Mouse (Mus musculus) myocyte (in vitro differentiated cells): Measurements from ENCODE around the gene Bsnd.

Experiments used
- CEBPB ChIP-seq: IDR thresholded peaks from 2 replicates; pipeline ENCODE4 v1.6.1; 2011; ENCODE audit warnings: mild to moderate bottlenecking, moderate library complexity; ENCODE audit not compliant: poor library complexity, insufficient read depth, severe bottlenecking
- E2F4 ChIP-seq: IDR thresholded peaks from one replicate; pipeline ENCODE4 v1.6.1; 2011; ENCODE audit warnings: mild to moderate bottlenecking, control low read depth, moderate library complexity; ENCODE audit not compliant: insufficient read depth
- MAX ChIP-seq: IDR thresholded peaks from one replicate; pipeline ENCODE4 v1.6.1; 2011; ENCODE audit warnings: low read depth, mild to moderate bottlenecking, control low read depth
- MYOG ChIP-seq, 3 experiments: IDR thresholded peaks; one replicate each; pipeline ENCODE4 v1.6.1; 2011; ENCODE audit warnings: control low read depth in 2 of 3, low read depth in 2 of 3, mild to moderate bottlenecking in 2 of 3; ENCODE audit not compliant: insufficient read length in 2 of 3, control insufficient read depth in 1 of 3, insufficient read depth in 1 of 3
- POLR2A ChIP-seq: IDR thresholded peaks from one replicate; pipeline ENCODE4 v1.6.1; 2011; ENCODE audit warnings: low read depth, mild to moderate bottlenecking, control low read depth, moderate library complexity; ENCODE audit not compliant: insufficient read length
- POLR2AphosphoS2 ChIP-seq: IDR thresholded peaks from one replicate; pipeline ENCODE4 v1.6.1; 2011; ENCODE audit warnings: low read depth, control low read depth; ENCODE audit not compliant: insufficient read length
- USF1 ChIP-seq: IDR thresholded peaks from one replicate; pipeline ENCODE4 v1.6.1; 2011; ENCODE audit warnings: low read depth, mild to moderate bottlenecking, control low read depth, moderate library complexity

DNA sequence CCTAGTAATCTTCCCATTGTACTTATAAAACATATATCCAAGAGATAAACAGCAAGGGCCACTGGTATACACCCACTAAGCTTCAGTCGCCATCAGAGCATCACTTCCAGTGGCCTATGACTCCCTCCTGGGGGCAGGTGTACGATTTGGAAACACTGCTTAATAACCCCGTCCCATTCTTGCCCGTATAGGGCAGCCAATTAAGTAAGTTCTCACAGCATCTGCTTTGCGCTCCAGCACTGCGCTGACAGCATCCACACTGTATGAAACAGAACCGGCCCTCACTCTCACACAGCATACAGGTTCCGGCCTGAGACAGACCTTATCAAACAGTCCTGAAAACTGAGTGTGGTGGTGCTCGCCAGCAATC lies 38.0 kb upstream of the Bsnd start:
- TF ChIP-seq E2F4: no peak
- no peak for TF ChIP-seq MYOG (IDR thresholded peaks at IDR 0.05; ENCODE audit: control insufficient read depth in 1 of 3, insufficient read depth in 1 of 3, insufficient read length in 2 of 3, low read depth in 2 of 3)
- TF ChIP-seq POLR2A: no peak
- TF ChIP-seq CEBPB: no peak
- TF ChIP-seq USF1: no peak
- no peak for TF ChIP-seq POLR2AphosphoS2
- no peak for TF ChIP-seq MAX
